15 mouse cellular contexts compared by ENCODE assay signal in the genomic region with DNA sequence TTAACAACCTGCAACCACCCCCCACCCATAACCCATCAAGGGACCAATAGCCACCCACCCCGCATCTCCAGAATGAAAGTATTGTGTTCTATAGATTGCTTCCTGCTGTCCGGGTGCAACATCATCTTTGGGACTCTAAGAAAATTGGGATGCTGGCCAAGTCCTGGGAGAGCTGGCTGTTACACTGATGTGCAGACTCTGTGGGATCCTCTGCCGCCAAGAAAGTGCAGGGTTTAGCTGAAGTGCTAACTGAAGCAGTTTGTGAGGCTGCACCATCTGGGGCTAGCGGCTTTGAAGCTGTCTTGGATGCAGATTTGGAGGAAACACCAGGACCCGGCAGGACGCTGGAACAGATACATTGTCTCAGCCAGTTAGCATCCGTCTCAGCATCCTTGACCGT. TPM values are rescaled to one million over a fixed set of nuclear protein-coding genes. Genes with fewer than 3 reads are reported as not detected.
A peak's percentile ranks its signal among the peaks of the same experiment; 100 is the strongest.
DNase-seq lines count a peak whose midpoint lies in the region; ATAC-seq lines count a peak whose summit lies in the region.
"Had no signal": no experiment of that assay in that cellular context is flagged by ENCODE, and none has a peak within 500 bp of the region (broad histone marks: within the 10 kb centered on the region; RNA-seq: fewer than 3 reads in every experiment).

No protein-coding gene starts in this region.

- WGBS in lung, embryonic 15.5 days = 26% methylated on average over 8 of the region's 8 CpGs

- H3K27ac ChIP-seq in lung, embryonic 15.5 days = no peak overlapping the region
- H3K27ac ChIP-seq: embryonic facial prominence, embryonic 13.5 days; intestine, embryonic 15.5 days had no signal

- DNase-seq in frontal cortex, adult 2 months (ENCODE audit: extremely low spot score in 1 of 2, low spot score in 1 of 2) = peak; percentile 33 to 59
- DNase-seq in frontal cortex, postnatal 25 days (ENCODE audit: low spot score in 2 of 2) = no peak
- DNase-seq in lung, postnatal 25 days (ENCODE audit: low spot score) = no peak
- DNase-seq in testis, postnatal 14 days (ENCODE audit: low spot score) = peak; percentile 70
- no peak for DNase-seq in testis, postnatal 10 days (ENCODE audit: low spot score)
- no peak for DNase-seq in B cell, adult 2 months
- DNase-seq: adrenal gland, adult 2 months; cerebellum, postnatal 25 days; heart, adult 18-20 months; kidney, postnatal 14 days; liver; thymus, postnatal 25 days had no signal

- H3K4me3 ChIP-seq in lung, embryonic 15.5 days = no peak overlapping the region
- H3K4me3 ChIP-seq: embryonic facial prominence, embryonic 13.5 days; intestine, embryonic 15.5 days had no signal

- no peaks in the 10 kb centered on the region for H3K36me3 ChIP-seq in lung, embryonic 15.5 days
- H3K36me3 ChIP-seq: embryonic facial prominence, embryonic 13.5 days; intestine, embryonic 15.5 days had no signal

- ATAC-seq in lung, embryonic 15.5 days (ENCODE audit: borderline replicate concordance, extremely low read depth, low FRiP score, low TSS enrichment) = peak; percentile 56; the same call in 1 of the 2 replicates
- ATAC-seq: intestine, embryonic 15.5 days had no signal

- no peaks in the 10 kb centered on the region for H3K9me3 ChIP-seq in lung, embryonic 15.5 days
- H3K9me3 ChIP-seq: embryonic facial prominence, embryonic 13.5 days; intestine, embryonic 15.5 days had no signal

- no peaks in the 10 kb centered on the region for H3K27me3 ChIP-seq in lung, embryonic 15.5 days
- H3K27me3 ChIP-seq: intestine, embryonic 15.5 days had no signal

- peaks cover 19% of the 10 kb centered on the region for H3K4me1 ChIP-seq in lung, embryonic 15.5 days

- H3K4me2 ChIP-seq in lung, embryonic 15.5 days = no peak overlapping the region
- H3K4me2 ChIP-seq: embryonic facial prominence, embryonic 13.5 days; intestine, embryonic 15.5 days had no signal

- H3K9ac ChIP-seq in lung, embryonic 15.5 days = no peak overlapping the region
- H3K9ac ChIP-seq: embryonic facial prominence, embryonic 13.5 days; intestine, embryonic 15.5 days had no signal

RNA-seq across cellular contexts. Expression of a gene that starts 4.1 kb away (rescaled TPM):
- 89.7 and 97.5 TPM in 2 replicates for polyA plus RNA-seq in frontal cortex, adult 2 months (2012; rRNA removed)
- polyA plus RNA-seq in lung, embryonic 15.5 days (2015; fragmentation: Nextera tagmentation; extraction: Ambion mirVana) = 58.4 and 63.5 TPM in 2 replicates

RNA-seq across cellular contexts. Expression of a gene that starts 24.0 kb away (rescaled TPM):
- 4.6 and 5.6 TPM in 2 replicates for polyA plus RNA-seq in frontal cortex, adult 2 months (2012; rRNA removed)
- polyA plus RNA-seq in lung, embryonic 15.5 days (2015; fragmentation: Nextera tagmentation; extraction: Ambion mirVana) = 21.1 and 21.2 TPM in 2 replicates

RNA-seq across cellular contexts. Expression of a gene that starts 30.4 kb away (rescaled TPM):
- not detected in 2 replicates for polyA plus RNA-seq in frontal cortex, adult 2 months (2012; rRNA removed)
- 0.07 and 0.24 TPM in 2 replicates for polyA plus RNA-seq in lung, embryonic 15.5 days (2015; fragmentation: Nextera tagmentation; extraction: Ambion mirVana)

RNA-seq across cellular contexts. Expression of a gene that starts 37.2 kb away (rescaled TPM):
- polyA plus RNA-seq in frontal cortex, adult 2 months (2012; rRNA removed) = 63.4 and 63.9 TPM in 2 replicates
- polyA plus RNA-seq in lung, embryonic 15.5 days (2015; fragmentation: Nextera tagmentation; extraction: Ambion mirVana) = 89.8 and 95.4 TPM in 2 replicates

Comparison
In these comparisons a context has a peak if more than half of its experiments do, and no peak if none do; other contexts are left out.
1. DNase-seq: peak in frontal cortex, adult 2 months (2 of 2) and testis, postnatal 14 days (single experiment); none in frontal cortex, postnatal 25 days (0 of 2), lung, postnatal 25 days (single experiment), testis, postnatal 10 days (single experiment) and B cell, adult 2 months (0 of 2).